Mouse (Mus musculus) CD8-positive naive resting alpha-beta T cell, adult 2 months (primary cell): ENCODE measurements around the gene Fam208a.
A peak's percentile ranks its signal among the peaks of the same experiment; 100 is the strongest.

Source experiments
- DNase-seq, 2 experiments: peaks; one replicate each; pipeline ENCODE4 v3.0.0; 2022; ENCODE audit warnings: low read depth in 2 of 2, low spot score in 2 of 2

Fam208a gene

GRCm38 (mm10) chr14:27413961-27414360 lies 14.7 kb upstream of the Fam208a start:
- DNase-seq: peak; percentile 35 to 48

- no peak for DNase-seq
These were observed 7.8 kb upstream of the Fam208a start for GRCm38 (mm10) chr14:27420816-27421215.

GRCm38 (mm10) chr14:27422301-27422700 lies 6.3 kb upstream of the Fam208a start:
- no peak for DNase-seq

GRCm38 (mm10) chr14:27428973-27429711 lies 508 bp downstream of the Fam208a start:
- peak; percentile 69 to 72 for DNase-seq

- no peak for DNase-seq
These were observed 1.6 kb downstream of the Fam208a start for GRCm38 (mm10) chr14:27430280-27430679.

- no peak for DNase-seq
These were observed 3.4 kb downstream of the Fam208a start for GRCm38 (mm10) chr14:27432064-27432463.

- no peak for DNase-seq
These were observed 7.5 kb downstream of the Fam208a start for GRCm38 (mm10) chr14:27436116-27436515.

- DNase-seq: no peak
These were observed 8.2 kb downstream of the Fam208a start for GRCm38 (mm10) chr14:27436826-27437225.

GRCm38 (mm10) chr14:27440921-27441320 lies 12.3 kb downstream of the Fam208a start:
- peak in 1 of 2 experiments; percentile 19 for DNase-seq

GRCm38 (mm10) chr14:27444851-27445281 lies 16.2 kb downstream of the Fam208a start:
- no peak for DNase-seq

GRCm38 (mm10) chr14:27446963-27447362 lies 18.3 kb downstream of the Fam208a start:
- DNase-seq: no peak

- DNase-seq: no peak
These were observed 62.8 kb downstream of the Fam208a start for GRCm38 (mm10) chr14:27491399-27491798.

GRCm38 (mm10) chr14:27493516-27493915 lies 64.9 kb downstream of the Fam208a start:
- no peak for DNase-seq

- no peak for DNase-seq
These were observed 72.5 kb downstream of the Fam208a start for GRCm38 (mm10) chr14:27501096-27501495.

GRCm38 (mm10) chr14:27507894-27508643 lies 79.4 kb downstream of the Fam208a start, which contains the start of gene Ccdc66:
Ccdc66 (minus strand) TSS chr14:27508460.
- DNase-seq: peak; percentile 98 to 99

GRCm38 (mm10) chr14:27508644-27509301 lies 80.1 kb downstream of the Fam208a start:
- no peak for DNase-seq

GRCm38 (mm10) chr14:27524541-27524940 lies 95.9 kb downstream of the Fam208a start:
- DNase-seq: no peak
